Mouse (Mus musculus) adrenal gland, postnatal 0 days (tissue): ENCODE results near the gene Gys2. TPM values are rescaled to one million over a fixed set of nuclear protein-coding genes. Genes with fewer than 3 reads are reported as not detected.

ENCODE experiments used
- polyA plus RNA-seq: library from polyadenylated mRNA; unstranded; fragments of >200 nt; fragmentation: Nextera tagmentation; extraction: Ambion mirVana; gene quantifications from 2 replicates; pipeline ENCODE4 v1.2.1, GENCODE M21; 2015

The Gys2 gene
- polyA plus RNA-seq = 2.9 and 6.7 TPM in 2 replicates

GRCm38 (mm10) chr6:142472801-142473203 lies at the start of gene Gys2:
Gys2 (minus strand) TSS chr6:142473109.

GRCm38 (mm10) chr6:142507785-142508162 lies 34.9 kb upstream of the Gys2 start, which contains the start of gene Ldhb:
Ldhb (minus strand) TSS chr6:142507957.

GRCm38 (mm10) chr6:142412906-142413491 lies 59.9 kb downstream of the Gys2 start, which contains the start of gene Spx:
Spx (plus strand) TSS chr6:142413441.

GRCm38 (mm10) chr6:142387011-142387754 lies 85.7 kb downstream of the Gys2 start, which contains the start of the genes Recql and Golt1b:
Recql (minus strand) TSS chr6:142387087.
Golt1b (plus strand) TSS chr6:142387221.

Other genes starting within 250 kb of the Gys2 start
- not detected in 2 replicates for gene Iapp, start 174.7 kb downstream of the Gys2 start, polyA plus RNA-seq
- gene Slco1a5, start 150.1 kb downstream of the Gys2 start, polyA plus RNA-seq = not detected in 2 replicates
- 13.8 and 18.9 TPM in 2 replicates for gene Pyroxd1, start 127.5 kb downstream of the Gys2 start, polyA plus RNA-seq
- 9.9 and 15.0 TPM in 2 replicates for gene Recql, start 86.0 kb downstream of the Gys2 start, polyA plus RNA-seq
- 40.7 and 50.1 TPM in 2 replicates for gene Golt1b, start 85.9 kb downstream of the Gys2 start, polyA plus RNA-seq
- 0.25 and 0.68 TPM in 2 replicates for gene Spx, start 59.7 kb downstream of the Gys2 start, polyA plus RNA-seq
- gene Ldhb, start 34.8 kb upstream of the Gys2 start, polyA plus RNA-seq = 93.4 and 100 TPM in 2 replicates
- gene Kcnj8, start 98.5 kb upstream of the Gys2 start, polyA plus RNA-seq = 26.7 and 52.3 TPM in 2 replicates
- gene Abcc9, start 229.2 kb upstream of the Gys2 start, polyA plus RNA-seq = 4.8 and 6.2 TPM in 2 replicates